ENCODE assay signal across 24 mouse cellular contexts in the genomic region with DNA sequence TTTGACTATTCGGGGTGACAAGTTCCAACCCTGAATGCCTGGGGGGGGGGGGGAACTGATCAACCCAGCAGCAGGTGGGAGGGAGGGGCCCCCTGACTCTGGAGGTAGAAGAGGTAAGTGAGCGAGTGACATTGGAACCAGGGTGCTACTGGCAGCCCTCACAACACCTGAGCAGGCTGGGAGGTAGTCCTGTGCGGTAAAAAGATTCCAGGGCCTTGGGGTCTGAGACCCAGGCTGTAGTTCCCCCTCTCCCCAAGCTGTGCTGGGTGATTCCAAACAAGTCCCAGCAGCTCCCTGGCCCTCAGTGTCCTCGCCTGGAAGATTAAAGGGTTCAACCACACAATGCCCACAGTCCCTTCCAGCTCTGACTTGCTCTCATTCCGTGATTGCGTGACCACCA.
DNase-seq lines count a peak whose midpoint lies in the region; ATAC-seq and TF ChIP-seq lines count a peak whose summit lies in the region.
"Had no signal": no experiment of that assay in that cellular context is flagged by ENCODE, and none has a peak within 500 bp of the region (broad histone marks: within the 10 kb centered on the region; RNA-seq: fewer than 3 reads in every experiment).

No protein-coding gene starts in this region.

- no peak overlapping the region for H3K4me2 ChIP-seq in embryonic facial prominence, embryonic 13.5 days
- no peak overlapping the region for H3K4me2 ChIP-seq in embryonic facial prominence, embryonic 15.5 days (replicated peaks)
- no peak overlapping the region for H3K4me2 ChIP-seq in stomach, postnatal 0 days (replicated peaks; ENCODE audit: low read depth)
- H3K4me2 ChIP-seq: embryonic facial prominence, embryonic 12.5 days; forebrain, embryonic 12.5 days; liver, embryonic 12.5 days; midbrain, embryonic 13.5 days; neural tube, embryonic 13.5 days had no signal

- H3K27me3 ChIP-seq in spleen, adult 2 months (ENCODE audit: control insufficient read depth, insufficient read depth, low read length), result no peaks in the 10 kb centered on the region
- H3K27me3 ChIP-seq in embryonic facial prominence, embryonic 13.5 days, result no peaks in the 10 kb centered on the region
- no peaks in the 10 kb centered on the region for H3K27me3 ChIP-seq in embryonic facial prominence, embryonic 15.5 days
- no peaks in the 10 kb centered on the region for H3K27me3 ChIP-seq in stomach, postnatal 0 days (ENCODE audit: control insufficient read depth, insufficient read depth, low read length)
- H3K27me3 ChIP-seq: embryonic facial prominence, embryonic 12.5 days; forebrain, embryonic 12.5 days; liver, embryonic 12.5 days; megakaryocyte, embryonic 14.5 days; midbrain, embryonic 13.5 days; neural tube, embryonic 13.5 days had no signal

- no peak for TF ChIP-seq CTCF in spleen, adult 2 months (IDR thresholded peaks at IDR 0.05; ENCODE audit: extremely low read depth, insufficient read depth, insufficient read length, insufficient replicate concordance)
- TF ChIP-seq CTCF in stomach, postnatal 0 days (IDR thresholded peaks at IDR 0.05; ENCODE audit: low read depth), result no peak

- no peaks in the 10 kb centered on the region for H3K9me3 ChIP-seq in embryonic facial prominence, embryonic 13.5 days
- no peaks in the 10 kb centered on the region for H3K9me3 ChIP-seq in embryonic facial prominence, embryonic 15.5 days (replicated peaks)
- no peaks in the 10 kb centered on the region for H3K9me3 ChIP-seq in stomach, postnatal 0 days (ENCODE audit: control insufficient read depth, low read length)
- H3K9me3 ChIP-seq: forebrain, embryonic 12.5 days; neural tube, embryonic 13.5 days had no signal

- H3K9ac ChIP-seq in embryonic facial prominence, embryonic 13.5 days, result no peak overlapping the region
- H3K9ac ChIP-seq in embryonic facial prominence, embryonic 15.5 days, result no peak overlapping the region
- H3K9ac ChIP-seq in stomach, postnatal 0 days (ENCODE audit: low read length), result no peak overlapping the region
- H3K9ac ChIP-seq: embryonic facial prominence, embryonic 12.5 days; forebrain, embryonic 12.5 days; forebrain, postnatal 0 days; liver, embryonic 12.5 days; liver, postnatal 0 days; midbrain, embryonic 13.5 days; neural tube, embryonic 13.5 days had no signal

- 0 out of 2 replicates have a peak, but pooled peaks have one; percentile 32 for ATAC-seq in embryonic facial prominence, embryonic 13.5 days (ENCODE audit: insufficient number of reproducible peaks, insufficient read depth, low FRiP score, low TSS enrichment, low read depth)
- ATAC-seq in embryonic facial prominence, embryonic 15.5 days (ENCODE audit: insufficient number of reproducible peaks, low FRiP score, low TSS enrichment, low read depth), result no peak
- ATAC-seq in stomach, postnatal 0 days (ENCODE audit: low FRiP score, low TSS enrichment), result no peak
- ATAC-seq: forebrain, postnatal 0 days; hindbrain, embryonic 16.5 days; liver, embryonic 12.5 days; liver, postnatal 0 days; midbrain, embryonic 13.5 days had no signal

- peaks cover 3% of the 10 kb centered on the region; the same call in 1 of the 2 replicates for H3K4me1 ChIP-seq in spleen, adult 2 months (ENCODE audit: control insufficient read depth, insufficient read depth, insufficient read length)
- H3K4me1 ChIP-seq in embryonic facial prominence, embryonic 13.5 days, result peaks cover 26% of the 10 kb centered on the region
- peaks cover 23% of the 10 kb centered on the region for H3K4me1 ChIP-seq in embryonic facial prominence, embryonic 15.5 days
- H3K4me1 ChIP-seq in stomach, postnatal 0 days (replicated peaks; ENCODE audit: control insufficient read depth, insufficient read depth), result no peaks in the 10 kb centered on the region
- H3K4me1 ChIP-seq: liver, embryonic 12.5 days; megakaryocyte, embryonic 14.5 days had no signal

- no peak for TF ChIP-seq EP300 in stomach, postnatal 0 days (optimal IDR thresholded peaks at IDR 0.05)

- TF ChIP-seq POLR2A in spleen, adult 2 months (IDR thresholded peaks at IDR 0.05; ENCODE audit: low read depth, low read length), result no peak

- DNase-seq in spleen, adult 2 months (ENCODE audit: low read depth in 1 of 2, low spot score in 2 of 2), result no peak
- no peak for DNase-seq in spleen, postnatal 14 days (ENCODE audit: low spot score in 2 of 2)
- DNase-seq in stomach, postnatal 0 days (ENCODE audit: low spot score), result no peak
- no peak for DNase-seq in lung, postnatal 4 days
- DNase-seq: adrenal gland, adult 8-10 months; B cell, adult 2 months; cerebellum, adult 8-10 months; cerebellum, postnatal 36 days; forebrain, postnatal 0 days; kidney, adult 9 months; kidney, postnatal 14 days; liver, postnatal 0 days; lung, postnatal 36 days had no signal

- peak overlapping the region; percentile 27; the same call in 1 of the 2 replicates for H3K27ac ChIP-seq in spleen, adult 2 months (ENCODE audit: insufficient read depth, low read length)
- H3K27ac ChIP-seq in embryonic facial prominence, embryonic 13.5 days, result peak overlapping the region; percentile 49; the same call in 1 of the 2 replicates
- peak overlapping the region; percentile 34; the same call in 1 of the 2 replicates for H3K27ac ChIP-seq in embryonic facial prominence, embryonic 15.5 days (replicated peaks)
- peak overlapping the region; percentile 31 for H3K27ac ChIP-seq in stomach, postnatal 0 days (replicated peaks)
- H3K27ac ChIP-seq: embryonic facial prominence, embryonic 12.5 days; forebrain, embryonic 12.5 days; left cerebral cortex, adult 2 months; liver, embryonic 12.5 days; midbrain, embryonic 13.5 days; neural tube, embryonic 13.5 days had no signal

- 74% methylated on average over 6 of the region's 6 CpGs for WGBS in spleen, adult 2 months
- WGBS in embryonic facial prominence, embryonic 13.5 days, result 48% methylated on average over 6 of the region's 6 CpGs
- WGBS in embryonic facial prominence, embryonic 15.5 days, result 43% methylated on average over 6 of the region's 6 CpGs
- 74% methylated on average over 6 of the region's 6 CpGs for WGBS in stomach, postnatal 0 days

- no peak overlapping the region for H3K4me3 ChIP-seq in spleen, adult 2 months (ENCODE audit: extremely low read depth, insufficient read depth, insufficient read length)
- H3K4me3 ChIP-seq in embryonic facial prominence, embryonic 13.5 days, result no peak overlapping the region
- no peak overlapping the region for H3K4me3 ChIP-seq in embryonic facial prominence, embryonic 15.5 days (replicated peaks)
- no peak overlapping the region for H3K4me3 ChIP-seq in stomach, postnatal 0 days (ENCODE audit: low read depth, low read length)
- H3K4me3 ChIP-seq: embryonic facial prominence, embryonic 12.5 days; forebrain, embryonic 12.5 days; left cerebral cortex, adult 2 months; liver, embryonic 12.5 days; midbrain, embryonic 13.5 days; neural tube, embryonic 13.5 days had no signal

- H3K36me3 ChIP-seq in spleen, adult 2 months (ENCODE audit: control insufficient read depth, insufficient read depth, low read length), result no peaks in the 10 kb centered on the region
- no peaks in the 10 kb centered on the region for H3K36me3 ChIP-seq in embryonic facial prominence, embryonic 13.5 days
- H3K36me3 ChIP-seq in embryonic facial prominence, embryonic 15.5 days, result no peaks in the 10 kb centered on the region
- H3K36me3 ChIP-seq in stomach, postnatal 0 days (ENCODE audit: control insufficient read depth, insufficient read depth, low read length), result no peaks in the 10 kb centered on the region
- H3K36me3 ChIP-seq: embryonic facial prominence, embryonic 12.5 days; forebrain, embryonic 12.5 days; G1E; liver, embryonic 12.5 days; midbrain, embryonic 13.5 days; neural tube, embryonic 13.5 days had no signal
